Comparison of ENCODE assay signal across 17 mouse cellular contexts in genomic region chrX:95238896-95239295, GRCm38 (mm10). TPM values are rescaled to one million over a fixed set of nuclear protein-coding genes. Genes with fewer than 3 reads are reported as not detected.
DNase-seq lines count a peak whose midpoint lies in the region; ATAC-seq lines count a peak whose summit lies in the region.
"Had no signal": no experiment of that assay in that cellular context is flagged by ENCODE, and none has a peak within 500 bp of the region (broad histone marks: within the 10 kb centered on the region; RNA-seq: fewer than 3 reads in every experiment).

No protein-coding gene starts in this region.

- H3K4me2 ChIP-seq in forebrain, embryonic 16.5 days (ENCODE audit: low read length): no peak overlapping the region
- H3K4me2 ChIP-seq: embryonic facial prominence, embryonic 12.5 days; heart, embryonic 13.5 days; limb, embryonic 12.5 days had no signal

- H3K9me3 ChIP-seq in forebrain, embryonic 16.5 days (ENCODE audit: control insufficient read depth, low read length): no peaks in the 10 kb centered on the region
- H3K9me3 ChIP-seq: embryonic facial prominence, embryonic 12.5 days; heart, embryonic 13.5 days; limb, embryonic 12.5 days had no signal

- H3K4me3 ChIP-seq in forebrain, embryonic 16.5 days (replicated peaks; ENCODE audit: low read length): no peak overlapping the region
- H3K4me3 ChIP-seq: embryonic facial prominence, embryonic 12.5 days; heart, embryonic 13.5 days; limb, embryonic 12.5 days; myocyte had no signal

- H3K27me3 ChIP-seq in forebrain, embryonic 16.5 days (replicated peaks; ENCODE audit: control insufficient read depth, insufficient read depth, low read length): no peaks in the 10 kb centered on the region
- H3K27me3 ChIP-seq: CH12.LX; embryonic facial prominence, embryonic 12.5 days; heart, embryonic 13.5 days; limb, embryonic 12.5 days had no signal

- peak; percentile 41 for DNase-seq in embryo, embryonic 10 days (ENCODE audit: low spot score)
- DNase-seq in embryo, embryonic 9.5 days (ENCODE audit: extremely low spot score): no peak
- peak; percentile 2 for DNase-seq in mesoderm, embryonic 11.5 days (ENCODE audit: low read depth, low spot score)
- DNase-seq in retina, embryonic 14.5 days (ENCODE audit: low spot score): peak; percentile 43
- DNase-seq in thymus, postnatal 10 days (ENCODE audit: low spot score in 2 of 2): no peak
- DNase-seq in urinary bladder, postnatal 25 days (ENCODE audit: low spot score): no peak
- DNase-seq: cerebellum, adult 9-10 months; gastrocnemius, postnatal 36 days; kidney, adult 9 months; lung, postnatal 36 days had no signal

- no peaks in the 10 kb centered on the region for H3K36me3 ChIP-seq in forebrain, embryonic 16.5 days (ENCODE audit: control insufficient read depth, insufficient read depth)
- H3K36me3 ChIP-seq: embryonic facial prominence, embryonic 12.5 days; heart, embryonic 13.5 days; limb, embryonic 12.5 days had no signal

- H3K27ac ChIP-seq in forebrain, embryonic 16.5 days (ENCODE audit: low read length): no peak overlapping the region
- H3K27ac ChIP-seq: embryonic facial prominence, embryonic 12.5 days; heart, embryonic 13.5 days; limb, embryonic 12.5 days had no signal

- H3K4me1 ChIP-seq in forebrain, embryonic 16.5 days (replicated peaks; ENCODE audit: control insufficient read depth, insufficient read depth, low read length): no peaks in the 10 kb centered on the region
- H3K4me1 ChIP-seq: embryonic facial prominence, embryonic 12.5 days; heart, embryonic 13.5 days; limb, embryonic 12.5 days had no signal

- H3K9ac ChIP-seq in forebrain, embryonic 16.5 days (replicated peaks; ENCODE audit: low read depth, low read length): no peak overlapping the region
- H3K9ac ChIP-seq: embryonic facial prominence, embryonic 12.5 days; heart, embryonic 13.5 days; limb, embryonic 12.5 days had no signal

- peak; percentile 63 for ATAC-seq in forebrain, embryonic 16.5 days
- ATAC-seq in frontal cortex, adult (ENCODE audit: low TSS enrichment): no peak

RNA-seq across cellular contexts. Expression of gene Arhgef9, which starts 42.2 kb away (rescaled TPM):
- polyA plus RNA-seq in forebrain, embryonic 16.5 days (2015; fragmentation: Nextera tagmentation; extraction: Ambion mirVana): 43.8 and 45.5 TPM in 2 replicates

Comparison
In these comparisons a context has a peak if more than half of its experiments do, and no peak if none do; other contexts are left out.
1. DNase-seq: peak in embryo, embryonic 10 days (single experiment), mesoderm, embryonic 11.5 days (single experiment) and retina, embryonic 14.5 days (single experiment); none in embryo, embryonic 9.5 days (single experiment), thymus, postnatal 10 days (0 of 2) and urinary bladder, postnatal 25 days (single experiment).